Mouse (Mus musculus) left cerebral cortex, postnatal 25 days (tissue): ENCODE results near the gene Nrbp1. TPM values are rescaled to one million over a fixed set of nuclear protein-coding genes. Genes with fewer than 3 reads are reported as not detected.

Experiments
- DNase-seq, 2 experiments: peaks; one replicate each; pipeline ENCODE4 v3.0.0; 2022; ENCODE audit warnings: low spot score in 2 of 2, mixed read lengths in 1 of 2
- intact Hi-C: fragments of 180-260 bp; cut with DNase I; formaldehyde crosslinking; loops from one replicate; pipeline ENCODE4 v1.15.1; 2025
- total RNA-seq, 2 experiments: library from RNA; stranded (reverse); gene quantifications; 2 replicates each; pipeline ENCODE4 v1.2.3; 2021

The Nrbp1 gene
- total RNA-seq, 2 experiments from 2014 or later, result 81.8 to 83.1 TPM

GRCm38 (mm10) chr5:31297047-31297757 lies 56.5 kb downstream of the Nrbp1 start, which contains the start of gene Gckr:
Gene Gckr (plus strand): TSS chr5:31297443.
- intact Hi-C loops, result loop anchor here (10.0 kb wide), 1 partner anchor 332 kb away; the partner anchor contains the start of genes Preb and Tcf23
- no peak for DNase-seq

- DNase-seq, result no peak
- intact Hi-C loops, result loop anchor here (10.0 kb wide), 1 partner anchor 333 kb away; the partner anchor contains the start of genes Preb and Tcf23
Measured at GRCm38 (mm10) chr5:31297981-31298380, 57.3 kb downstream of the Nrbp1 start.

- DNase-seq, result no peak
- intact Hi-C loops, result loop anchor here (10.0 kb wide), 1 partner anchor 334 kb away; the partner anchor contains the start of genes Preb and Tcf23
Measured at GRCm38 (mm10) chr5:31298486-31298885, 57.8 kb downstream of the Nrbp1 start.

Other genes starting within 250 kb of the Nrbp1 start
- 10 to 100 TPM; 70.8 to 71.4 TPM for gene Atraid, start 192.6 kb upstream of the Nrbp1 start, total RNA-seq
- 10 to 100 TPM; 12.4 to 16.7 TPM for gene Slc5a6, start 191.9 kb upstream of the Nrbp1 start, total RNA-seq
- gene Cad, start 186.1 kb upstream of the Nrbp1 start, total RNA-seq, result 10 to 100 TPM; 17.4 to 25.5 TPM
- gene Dnajc5g, start 134.6 kb upstream of the Nrbp1 start, total RNA-seq, result not detected
- 100 to 1,000 TPM; 163 to 170 TPM for gene Slc30a3, start 132.6 kb upstream of the Nrbp1 start, total RNA-seq
- 1 to 10 TPM; 2.5 to 4.0 TPM for gene Trim54, start 124.2 kb upstream of the Nrbp1 start, total RNA-seq
- gene Ucn, start 102.0 kb upstream of the Nrbp1 start, total RNA-seq, result 1 to 10 TPM; 1.5 to 2.2 TPM
- 10 to 100 TPM; 47.5 to 48.6 TPM for gene Mpv17, start 86.6 kb upstream of the Nrbp1 start, total RNA-seq
- 1 to 10 TPM; 3.5 to 3.8 TPM for gene Gm29609, start 61.0 kb upstream of the Nrbp1 start, total RNA-seq
- gene Gtf3c2, start 60.7 kb upstream of the Nrbp1 start, total RNA-seq, result 10 to 100 TPM; 53.3 to 57.8 TPM
- gene Snx17, start 47.6 kb upstream of the Nrbp1 start, total RNA-seq, result 10 to 100 TPM; 72.2 to 75.5 TPM
- 10 to 100 TPM; 39.0 to 44.2 TPM for gene Eif2b4, start 47.4 kb upstream of the Nrbp1 start, total RNA-seq
- 10 to 100 TPM; 27.1 to 27.3 TPM for gene Zfp513, start 38.6 kb upstream of the Nrbp1 start, total RNA-seq
- gene Ppm1g, start 20.2 kb upstream of the Nrbp1 start, total RNA-seq, result 10 to 100 TPM; 71.3 to 72.1 TPM
- gene Gm9970, start 368 bp downstream of the Nrbp1 start, total RNA-seq, result not detected
- 1 to 10 TPM; 1.3 to 2.4 TPM for gene Krtcap3, start 10.8 kb downstream of the Nrbp1 start, total RNA-seq
- gene Ift172, start 50.3 kb downstream of the Nrbp1 start, total RNA-seq, result 10 to 100 TPM; 78.8 to 91.5 TPM
- gene Fndc4, start 55.2 kb downstream of the Nrbp1 start, total RNA-seq, result 100 to 1,000 TPM; 134 to 158 TPM
- not detected for gene Gckr, start 56.6 kb downstream of the Nrbp1 start, total RNA-seq
- gene Zfp512, start 211.6 kb downstream of the Nrbp1 start, total RNA-seq, result 10 to 100 TPM; 48.8 to 49.0 TPM
- gene 4930548H24Rik, start 244.9 kb downstream of the Nrbp1 start, total RNA-seq, result under 1 TPM; 0.16 to 0.30 TPM